Mouse (Mus musculus): ENCODE data around the gene Rnf166. TPM values are rescaled to one million over a fixed set of nuclear protein-coding genes. Genes with fewer than 3 reads are reported as not detected.
A peak's percentile ranks its signal among the peaks of the same experiment; 100 is the strongest.

Gene Rnf166
- polyA plus RNA-seq, 1 experiment from 2014 or later, result 33.6 TPM

GRCm38 (mm10) chr8:122432443-122433268 is 43.2 kb downstream of the Rnf166 start, which contains the start of gene Cyba:
Gene Cyba, minus strand, starts transcription at chr8:122432930.
- Histone ChIP-seq H3K36me3 (peaks cover 43% of the 10 kb centered on the region), H3K27ac (peak within 1 kb of the TSS; percentile 86), H3K27me3 (ENCODE audit: insufficient read depth, poor library complexity, severe bottlenecking) (peaks cover 6% of the 10 kb centered on the region; the same call in 1 of the 2 replicates), H3K4me3 (peak within 1 kb of the TSS; percentile 62), H3K4me1 (replicated peaks) (peaks cover 32% of the 10 kb centered on the region), H3K9me3 (peaks cover 5% of the 10 kb centered on the region; the same call in 1 of the 2 replicates)
- peak; percentile 60 for DNase-seq (ENCODE audit: low spot score)
- 5% methylated on average over 45 of the region's 45 CpGs for WGBS

- H3K36me3 ChIP-seq, result peaks cover 35% of the 10 kb centered on the region
- 39% methylated on average over 18 of the region's 18 CpGs for WGBS
- no peak for DNase-seq (ENCODE audit: low spot score)
- peaks cover 5% of the 10 kb centered on the region; the same call in 1 of the 2 replicates for H3K9me3 ChIP-seq
- H3K27me3 ChIP-seq (ENCODE audit: insufficient read depth, poor library complexity, severe bottlenecking), result peaks cover 6% of the 10 kb centered on the region; the same call in 1 of the 2 replicates
- peaks cover 32% of the 10 kb centered on the region for H3K4me1 ChIP-seq (replicated peaks)
- H3K4me3 ChIP-seq, result peak overlapping the region; percentile 62
- H3K27ac ChIP-seq, result peak overlapping the region; percentile 86
Measured at GRCm38 (mm10) chr8:122431694-122432442, 44.0 kb downstream of the Rnf166 start.

- Histone ChIP-seq H3K4me3 (no peak overlapping the region), H3K27ac (no peak overlapping the region), H3K36me3 (peaks cover 23% of the 10 kb centered on the region), H3K9me3 (peaks cover 4% of the 10 kb centered on the region; the same call in 1 of the 2 replicates), H3K27me3 (ENCODE audit: insufficient read depth, poor library complexity, severe bottlenecking) (peaks cover 6% of the 10 kb centered on the region; the same call in 1 of the 2 replicates), H3K4me1 (replicated peaks) (peaks cover 32% of the 10 kb centered on the region)
- no peak for DNase-seq (ENCODE audit: low spot score)
- WGBS, result 82% methylated on average over 3 of the region's 3 CpGs
Measured at GRCm38 (mm10) chr8:122430646-122431045, 45.2 kb downstream of the Rnf166 start.

GRCm38 (mm10) chr8:122430058-122430636 is 45.7 kb downstream of the Rnf166 start:
- Histone ChIP-seq H3K9me3 (no peaks in the 10 kb centered on the region), H3K36me3 (peaks cover 18% of the 10 kb centered on the region), H3K27ac (no peak overlapping the region), H3K4me3 (no peak overlapping the region), H3K4me1 (replicated peaks) (peaks cover 32% of the 10 kb centered on the region), H3K27me3 (ENCODE audit: insufficient read depth, poor library complexity, severe bottlenecking) (peaks cover 6% of the 10 kb centered on the region; the same call in 1 of the 2 replicates)
- DNase-seq (ENCODE audit: low spot score), result no peak
- 81% methylated on average over 10 of the region's 10 CpGs for WGBS

- WGBS, result 93% methylated on average over 9 of the region's 9 CpGs
- DNase-seq (ENCODE audit: low spot score), result no peak
- H3K36me3 ChIP-seq, result no peaks in the 10 kb centered on the region
- no peak overlapping the region for H3K27ac ChIP-seq
- H3K4me1 ChIP-seq (replicated peaks), result peaks cover 26% of the 10 kb centered on the region
- no peak overlapping the region for H3K4me3 ChIP-seq
- no peaks in the 10 kb centered on the region for H3K9me3 ChIP-seq
- H3K27me3 ChIP-seq (ENCODE audit: insufficient read depth, poor library complexity, severe bottlenecking), result peaks cover 6% of the 10 kb centered on the region; the same call in 1 of the 2 replicates
Measured at GRCm38 (mm10) chr8:122428163-122428562, 47.7 kb downstream of the Rnf166 start.

GRCm38 (mm10) chr8:122427607-122428006 is 48.3 kb downstream of the Rnf166 start:
- Histone ChIP-seq H3K36me3 (no peaks in the 10 kb centered on the region), H3K9me3 (no peaks in the 10 kb centered on the region), H3K27me3 (ENCODE audit: insufficient read depth, poor library complexity, severe bottlenecking) (peaks cover 6% of the 10 kb centered on the region; the same call in 1 of the 2 replicates), H3K4me1 (replicated peaks) (peaks cover 21% of the 10 kb centered on the region), H3K4me3 (no peak overlapping the region), H3K27ac (no peak overlapping the region)
- WGBS, result 90% methylated on average over 7 of the region's 7 CpGs
- no peak for DNase-seq (ENCODE audit: low spot score)

GRCm38 (mm10) chr8:122426145-122426544 is 49.7 kb downstream of the Rnf166 start:
- DNase-seq (ENCODE audit: low spot score), result no peak
- Histone ChIP-seq H3K27ac (0 out of 2 replicates have a peak overlapping the region, but pooled peaks have one; percentile 35), H3K4me1 (replicated peaks) (peaks cover 8% of the 10 kb centered on the region; the same call in 1 of the 2 replicates), H3K4me3 (no peak overlapping the region), H3K9me3 (no peaks in the 10 kb centered on the region), H3K27me3 (ENCODE audit: insufficient read depth, poor library complexity, severe bottlenecking) (no peaks in the 10 kb centered on the region), H3K36me3 (no peaks in the 10 kb centered on the region)
- 77% methylated on average over 9 of the region's 9 CpGs for WGBS

- WGBS, result 60% methylated on average over 5 of the region's 5 CpGs
- no peak overlapping the region for H3K27ac ChIP-seq
- no peak for DNase-seq (ENCODE audit: low spot score)
Measured at GRCm38 (mm10) chr8:122423659-122424058, 52.2 kb downstream of the Rnf166 start.

GRCm38 (mm10) chr8:122423217-122423616 is 52.6 kb downstream of the Rnf166 start:
- H3K27me3 ChIP-seq (ENCODE audit: insufficient read depth, poor library complexity, severe bottlenecking), result no peaks in the 10 kb centered on the region
- no peak for DNase-seq (ENCODE audit: low spot score)
- H3K4me3 ChIP-seq, result no peak overlapping the region
- WGBS, result 87% methylated on average over 24 of the region's 24 CpGs
- no peaks in the 10 kb centered on the region for H3K9me3 ChIP-seq
- peaks cover 14% of the 10 kb centered on the region for H3K36me3 ChIP-seq
- H3K4me1 ChIP-seq (replicated peaks), result no peaks in the 10 kb centered on the region
- no peak overlapping the region for H3K27ac ChIP-seq

More at GRCm38 (mm10) chr8:122423659-122424058, 52.2 kb downstream of the Rnf166 start:
- no peaks in the 10 kb centered on the region for H3K4me1 ChIP-seq (replicated peaks)
- H3K36me3 ChIP-seq, result peaks cover 9% of the 10 kb centered on the region
- H3K9me3 ChIP-seq, result no peaks in the 10 kb centered on the region
- H3K27me3 ChIP-seq (ENCODE audit: insufficient read depth, poor library complexity, severe bottlenecking), result no peaks in the 10 kb centered on the region
- no peak overlapping the region for H3K4me3 ChIP-seq

- Histone ChIP-seq H3K27ac (no peak within 1 kb of the TSS), H3K36me3 (peaks cover 31% of the 10 kb centered on the region), H3K27me3 (ENCODE audit: insufficient read depth, poor library complexity, severe bottlenecking) (no peaks in the 10 kb centered on the region), H3K4me3 (no peak within 1 kb of the TSS), H3K4me1 (replicated peaks) (no peaks in the 10 kb centered on the region), H3K9me3 (no peaks in the 10 kb centered on the region)
- 86% methylated on average over 14 of the region's 14 CpGs for WGBS
- no peak for DNase-seq (ENCODE audit: low spot score)
Measured at GRCm38 (mm10) chr8:122421376-122422070, 54.3 kb downstream of the Rnf166 start, which contains the start of gene Il17c. Gene Il17c, plus strand, starts transcription at chr8:122422020.

GRCm38 (mm10) chr8:122419881-122420555 is 55.8 kb downstream of the Rnf166 start:
- no peaks in the 10 kb centered on the region for H3K9me3 ChIP-seq
- DNase-seq (ENCODE audit: low spot score), result no peak
- no peaks in the 10 kb centered on the region for H3K4me1 ChIP-seq (replicated peaks)
- peaks cover 46% of the 10 kb centered on the region for H3K36me3 ChIP-seq
- WGBS, result 73% methylated on average over 9 of the region's 9 CpGs
- H3K27me3 ChIP-seq (ENCODE audit: insufficient read depth, poor library complexity, severe bottlenecking), result no peaks in the 10 kb centered on the region
- H3K27ac ChIP-seq, result no peak overlapping the region
- no peak overlapping the region for H3K4me3 ChIP-seq
